Mouse (Mus musculus): ENCODE results near the gene Olfr972.

- no peak for TF ChIP-seq CTCF (IDR thresholded peaks at IDR 0.05)
- TF ChIP-seq EP300 (IDR thresholded peaks at IDR 0.05), result no peak
These were observed 43.7 kb downstream of the Olfr972 start for GRCm38 (mm10) chr9:39909939-39910338.
